Mouse (Mus musculus): ENCODE data around the gene Gm45713. TPM values are rescaled to one million over a fixed set of nuclear protein-coding genes. Genes with fewer than 3 reads are reported as not detected.
"Not testable (repeated sequence)": the region's sequence is repeated elsewhere in the genome, so short reads cannot be mapped to it uniquely, and the experiment has no call there.

Gm45713 gene
- total RNA-seq, 2 experiments from 2014 or later = not detected

- peak; percentile 59 for ATAC-seq (ENCODE audit: poor library complexity, severe bottlenecking)
Observed at GRCm38 (mm10) chr7:45163735-45164490, 27.9 kb upstream of the Gm45713 start, which contains the start of gene Slc17a7. Gene Slc17a7, plus strand, starts transcription at chr7:45163949.

DNA sequence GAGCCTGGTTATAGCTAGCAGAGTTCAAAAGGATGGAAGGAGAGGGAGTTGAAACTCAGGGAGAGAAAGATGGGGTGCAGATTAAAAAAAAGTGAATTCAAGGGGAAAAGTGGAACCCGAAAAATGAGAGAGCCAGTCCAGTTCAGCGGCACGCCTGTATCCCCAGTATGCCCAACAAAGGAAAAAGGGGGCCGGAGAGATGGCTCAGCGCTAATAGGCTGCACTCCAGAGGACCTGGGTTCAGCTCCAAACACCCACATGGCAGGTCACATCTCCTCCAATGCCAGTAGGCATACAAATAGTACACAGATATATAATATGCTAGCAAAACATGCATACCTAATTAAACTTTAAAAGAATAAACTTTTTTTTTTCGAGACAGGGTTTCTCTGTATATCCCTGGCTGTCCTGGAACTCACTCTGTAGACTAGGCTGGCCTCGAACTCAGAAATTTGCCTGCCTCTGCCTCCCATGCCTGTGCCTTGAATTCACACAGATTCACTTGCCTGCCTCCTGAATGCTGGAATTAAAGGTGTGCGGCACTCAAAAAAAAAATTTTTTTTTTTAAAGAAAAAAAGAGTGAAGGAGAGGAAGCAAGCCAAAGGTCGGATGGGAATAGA lies 27.1 kb upstream of the Gm45713 start:
- no peak for ATAC-seq (ENCODE audit: poor library complexity, severe bottlenecking)

GRCm38 (mm10) chr7:45162551-45162950 lies 26.5 kb upstream of the Gm45713 start:
- ATAC-seq (ENCODE audit: poor library complexity, severe bottlenecking) = no peak

GRCm38 (mm10) chr7:45161612-45162473 lies 25.8 kb upstream of the Gm45713 start:
- ATAC-seq (ENCODE audit: poor library complexity, severe bottlenecking) = peak; percentile 95

DNA sequence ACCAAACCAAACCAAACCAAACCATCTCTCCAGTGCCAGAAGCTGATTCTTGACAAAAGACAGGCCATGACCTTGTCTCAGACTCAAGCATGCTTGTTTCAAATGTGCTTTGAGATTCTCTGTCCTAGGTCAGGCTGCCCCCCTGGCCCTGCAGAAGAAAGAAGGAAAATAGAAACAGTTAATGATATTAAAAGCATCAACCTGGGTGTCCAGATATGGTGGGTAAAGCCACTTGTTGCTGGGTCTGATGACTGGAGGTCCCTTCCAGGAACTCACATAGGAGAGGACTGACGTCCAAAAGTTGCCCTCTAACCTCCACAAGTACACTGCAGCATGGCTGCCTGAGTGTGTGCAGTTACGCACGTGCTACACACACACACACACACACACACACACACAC lies 24.8 kb upstream of the Gm45713 start:
- no peak for ATAC-seq (ENCODE audit: poor library complexity, severe bottlenecking)

DNA sequence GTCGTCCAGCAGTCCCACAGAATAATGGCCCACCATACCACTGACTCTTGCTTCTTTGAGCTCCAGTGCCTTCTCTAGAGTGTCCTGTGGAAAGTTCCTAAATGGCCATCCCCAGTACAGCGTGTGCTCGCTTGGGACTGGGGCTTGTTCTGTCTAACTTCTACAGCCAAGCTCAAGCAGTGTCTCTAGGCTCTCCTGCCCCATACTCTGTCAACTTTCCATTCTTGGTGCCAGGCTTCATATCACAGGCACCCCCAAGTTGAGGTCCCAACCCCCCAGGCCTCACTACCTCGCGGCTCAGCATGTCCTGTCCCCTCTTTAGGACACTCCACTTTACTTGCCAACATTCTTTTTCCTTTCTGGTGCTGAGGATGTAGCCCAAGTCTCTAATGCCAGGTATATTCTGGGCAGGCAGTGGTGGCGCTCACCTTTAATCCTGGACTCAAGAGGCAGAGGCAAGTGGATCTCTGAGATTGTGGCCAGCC lies 24.3 kb upstream of the Gm45713 start:
- ATAC-seq (ENCODE audit: poor library complexity, severe bottlenecking) = no peak

- no peak for ATAC-seq (ENCODE audit: poor library complexity, severe bottlenecking)
Observed at GRCm38 (mm10) chr7:45158991-45159390, 23.0 kb upstream of the Gm45713 start.

- no peak for ATAC-seq (ENCODE audit: poor library complexity, severe bottlenecking)
Observed at GRCm38 (mm10) chr7:45157459-45157858, 21.4 kb upstream of the Gm45713 start.

- ATAC-seq (ENCODE audit: poor library complexity, severe bottlenecking) = no peak
Observed at GRCm38 (mm10) chr7:45156206-45156605, 20.2 kb upstream of the Gm45713 start.

DNA sequence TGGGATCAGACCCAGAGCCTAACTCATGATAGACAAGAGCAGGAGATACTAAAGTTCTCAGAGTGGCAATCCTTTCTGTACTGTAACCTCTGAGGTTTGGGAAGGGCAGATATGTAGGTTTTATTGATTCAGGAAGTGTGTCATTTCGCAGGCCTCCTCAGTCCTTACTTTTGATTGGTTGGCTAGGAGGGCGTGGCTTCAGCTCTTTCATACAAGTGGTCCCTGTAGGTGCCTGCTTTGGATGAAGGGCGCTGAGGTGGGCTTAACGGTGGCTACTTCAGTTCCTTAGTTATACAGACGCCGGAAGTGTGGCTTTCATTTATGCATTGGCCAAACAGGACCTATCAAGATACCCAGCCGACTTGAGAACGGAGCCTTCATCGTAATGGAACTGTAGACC lies 19.6 kb upstream of the Gm45713 start:
- ATAC-seq (ENCODE audit: poor library complexity, severe bottlenecking) = no peak

DNA sequence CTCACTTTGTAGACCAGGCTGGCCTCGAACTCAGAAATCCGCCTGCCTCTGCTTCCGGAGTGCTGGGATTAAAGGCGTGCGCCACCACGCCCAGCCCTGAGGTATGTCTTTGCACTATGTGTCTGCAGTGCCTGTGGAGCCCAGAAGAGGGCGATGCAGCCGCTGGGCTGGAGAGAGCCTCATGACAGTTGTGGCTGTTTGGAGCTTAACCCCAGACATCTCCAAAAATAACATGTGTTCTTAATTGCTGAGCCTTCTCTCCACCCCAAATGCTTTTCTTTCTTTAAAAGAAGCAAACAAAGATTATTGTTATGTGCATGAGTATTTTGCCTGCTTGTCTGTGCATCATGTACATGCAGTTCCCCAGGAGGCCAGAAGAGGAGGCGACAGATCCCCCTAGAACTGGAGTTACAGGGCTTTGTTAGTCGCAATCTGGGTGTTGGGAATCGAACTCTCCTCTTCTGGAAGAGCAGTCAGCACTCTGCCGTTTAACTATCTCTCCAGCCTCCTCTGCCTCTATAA lies 19.0 kb upstream of the Gm45713 start:
- 0 out of 2 replicates have a peak, but pooled peaks have one; percentile 35 for ATAC-seq (ENCODE audit: poor library complexity, severe bottlenecking)

- peak; percentile 96 for ATAC-seq (ENCODE audit: poor library complexity, severe bottlenecking)
Observed at GRCm38 (mm10) chr7:45154096-45154992, 18.3 kb upstream of the Gm45713 start, which contains the start of the genes Pih1d1 and Aldh16a1. Gene Pih1d1, plus strand, starts transcription at chr7:45154303. Gene Aldh16a1, minus strand, starts transcription at chr7:45154584.

GRCm38 (mm10) chr7:45153586-45153985 lies 17.6 kb upstream of the Gm45713 start:
- no peak for ATAC-seq (ENCODE audit: poor library complexity, severe bottlenecking)

GRCm38 (mm10) chr7:45153052-45153451 lies 17.0 kb upstream of the Gm45713 start:
- not testable (repeated sequence) for ATAC-seq (ENCODE audit: poor library complexity, severe bottlenecking)

GRCm38 (mm10) chr7:45151303-45151702 lies 15.3 kb upstream of the Gm45713 start:
- ATAC-seq (ENCODE audit: poor library complexity, severe bottlenecking) = no peak

DNA sequence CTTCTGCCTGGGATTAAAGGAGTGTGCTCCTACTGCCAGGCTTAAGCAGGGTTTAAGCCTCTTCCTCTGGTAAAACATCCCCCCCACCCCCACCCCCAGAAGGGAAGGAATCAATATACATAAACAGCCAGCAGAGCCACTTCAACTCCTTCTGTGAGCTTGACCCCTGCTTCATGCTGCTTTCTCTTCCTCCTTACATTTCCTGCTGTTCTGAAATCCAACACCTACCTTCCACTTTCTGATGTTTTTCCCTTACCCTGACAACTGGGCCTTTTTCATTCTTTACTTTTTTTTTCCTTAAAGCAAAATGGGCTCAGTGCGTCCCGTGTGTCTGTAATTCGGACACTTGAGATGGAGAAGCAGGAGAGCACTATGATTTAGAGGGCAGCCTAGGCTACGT lies 14.3 kb upstream of the Gm45713 start:
- ATAC-seq (ENCODE audit: poor library complexity, severe bottlenecking) = no peak

DNA sequence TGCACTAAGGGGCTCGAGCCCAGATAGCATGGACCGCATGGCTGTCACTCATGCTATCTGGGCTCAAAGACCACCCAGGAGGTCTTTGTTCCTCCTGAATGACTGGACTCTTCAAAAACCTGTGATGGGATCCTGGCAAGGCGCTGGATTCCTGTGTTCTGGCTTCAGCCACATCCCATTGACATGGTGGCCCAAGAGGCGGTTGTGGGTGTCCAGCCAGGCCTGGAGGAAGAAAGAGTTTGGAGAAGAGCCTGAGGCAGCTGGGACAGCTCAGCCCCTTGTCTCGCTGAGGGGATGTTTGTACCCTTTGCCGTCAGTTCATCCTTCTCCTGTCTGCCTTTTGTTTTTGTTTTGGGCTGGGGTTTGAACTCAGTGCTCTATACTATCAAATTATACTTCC lies 13.5 kb upstream of the Gm45713 start:
- ATAC-seq (ENCODE audit: poor library complexity, severe bottlenecking) = no peak

DNA sequence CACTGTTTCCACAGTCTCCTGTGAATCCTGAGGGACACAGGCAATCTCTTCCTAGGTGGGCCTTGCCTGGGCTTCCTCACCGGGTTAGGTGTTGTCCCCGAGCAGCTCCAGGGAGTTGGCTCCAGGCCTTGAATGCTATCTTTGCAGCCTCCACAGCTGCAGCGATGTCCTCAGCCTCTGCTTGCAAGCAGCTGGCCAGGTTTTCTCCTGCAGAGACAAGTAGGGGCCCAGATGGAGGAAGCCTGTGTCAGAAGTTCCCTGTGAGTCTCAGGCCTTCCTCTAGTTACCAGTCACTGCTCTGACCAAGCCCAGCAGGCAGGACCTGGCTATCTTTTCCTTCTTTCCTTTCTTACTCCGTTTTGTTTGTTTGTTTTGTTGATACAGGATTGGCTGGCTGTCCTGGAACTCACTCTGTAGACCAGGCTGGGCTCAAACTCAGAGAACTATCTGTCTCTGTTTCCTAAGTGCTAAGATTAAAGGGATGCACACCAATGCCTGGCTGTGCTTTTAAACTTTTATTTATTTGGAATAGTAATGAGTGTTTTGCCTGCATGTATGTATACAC lies 12.6 kb upstream of the Gm45713 start:
- no peak for ATAC-seq (ENCODE audit: poor library complexity, severe bottlenecking)

GRCm38 (mm10) chr7:45147899-45148298 lies 11.9 kb upstream of the Gm45713 start:
- no peak for ATAC-seq (ENCODE audit: poor library complexity, severe bottlenecking)

DNA sequence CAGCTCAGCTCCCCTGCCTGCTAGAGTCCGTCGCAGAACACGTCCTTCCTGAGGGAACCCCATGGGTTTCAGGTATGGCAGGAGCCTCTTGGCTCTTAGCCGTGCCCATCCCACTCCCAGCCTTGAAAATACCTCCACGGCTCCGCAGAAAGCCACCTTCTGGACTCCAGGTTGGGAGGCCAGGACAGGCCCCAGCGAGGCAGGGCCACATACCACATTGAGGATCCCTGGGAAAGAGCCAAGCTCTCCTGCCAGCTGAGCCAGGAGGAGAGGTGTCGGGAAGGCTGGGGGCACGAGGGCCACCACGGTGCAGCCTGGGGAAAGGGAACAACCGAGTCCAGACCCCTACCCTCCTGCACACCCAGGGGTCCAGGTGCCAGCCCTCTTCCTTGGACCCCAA lies 11.2 kb upstream of the Gm45713 start:
- ATAC-seq (ENCODE audit: poor library complexity, severe bottlenecking) = no peak

Data from megakaryocyte, adult 5-6 weeks (primary cell).